Mouse (Mus musculus) right cerebral cortex, postnatal 14 days (tissue): ENCODE results near the gene Cbfa2t2.
A peak's percentile ranks its signal among the peaks of the same experiment; 100 is the strongest.

Experiments used
- DNase-seq: peaks from one replicate; pipeline ENCODE4 v3.0.0; 2022

The Cbfa2t2 gene

GRCm38 (mm10) chr2:154426188-154426904 lies 9.9 kb upstream of the Cbfa2t2 start:
- no peak for DNase-seq

GRCm38 (mm10) chr2:154426905-154427852 lies 9.1 kb upstream of the Cbfa2t2 start:
- no peak for DNase-seq

GRCm38 (mm10) chr2:154427853-154428360 lies 8.4 kb upstream of the Cbfa2t2 start:
- DNase-seq = no peak

GRCm38 (mm10) chr2:154430566-154430965 lies 5.7 kb upstream of the Cbfa2t2 start:
- DNase-seq = no peak

- no peak for DNase-seq
These were observed 3.6 kb upstream of the Cbfa2t2 start for GRCm38 (mm10) chr2:154432696-154433095.

- DNase-seq = no peak
These were observed 2.9 kb upstream of the Cbfa2t2 start for GRCm38 (mm10) chr2:154433391-154433790.

- no peak for DNase-seq
These were observed 1.6 kb upstream of the Cbfa2t2 start for GRCm38 (mm10) chr2:154434690-154435089.

- DNase-seq = peak; percentile 97
These were observed 214 bp upstream of the Cbfa2t2 start for GRCm38 (mm10) chr2:154436076-154436457.

- no peak for DNase-seq
These were observed 878 bp downstream of the Cbfa2t2 start for GRCm38 (mm10) chr2:154437191-154437527.

GRCm38 (mm10) chr2:154440453-154440852 lies 4.2 kb downstream of the Cbfa2t2 start:
- no peak for DNase-seq

- no peak for DNase-seq
These were observed 11.5 kb downstream of the Cbfa2t2 start for GRCm38 (mm10) chr2:154447821-154448220.

- no peak for DNase-seq
These were observed 12.4 kb downstream of the Cbfa2t2 start for GRCm38 (mm10) chr2:154448633-154449032.

GRCm38 (mm10) chr2:154452951-154453350 lies 16.7 kb downstream of the Cbfa2t2 start:
- DNase-seq = no peak

GRCm38 (mm10) chr2:154454099-154454498 lies 17.8 kb downstream of the Cbfa2t2 start:
- DNase-seq = no peak

- no peak for DNase-seq
These were observed 18.3 kb downstream of the Cbfa2t2 start for GRCm38 (mm10) chr2:154454605-154455004.

GRCm38 (mm10) chr2:154455776-154456175 lies 19.5 kb downstream of the Cbfa2t2 start:
- no peak for DNase-seq

- DNase-seq = no peak
These were observed 20.3 kb downstream of the Cbfa2t2 start for GRCm38 (mm10) chr2:154456621-154457020.

GRCm38 (mm10) chr2:154459262-154459661 lies 23.0 kb downstream of the Cbfa2t2 start:
- DNase-seq = no peak

- DNase-seq = peak; percentile 55
These were observed 23.6 kb downstream of the Cbfa2t2 start for GRCm38 (mm10) chr2:154459851-154460250.

GRCm38 (mm10) chr2:154463621-154464198 lies 27.4 kb downstream of the Cbfa2t2 start:
- DNase-seq = peak; percentile 18

GRCm38 (mm10) chr2:154465914-154466335 lies 29.6 kb downstream of the Cbfa2t2 start:
- no peak for DNase-seq

GRCm38 (mm10) chr2:154467139-154467538 lies 30.9 kb downstream of the Cbfa2t2 start:
- DNase-seq = no peak
